Mouse (Mus musculus) heart, postnatal 14 days (tissue): ENCODE results near the gene Rasa4. TPM values are rescaled to one million over a fixed set of nuclear protein-coding genes. Genes with fewer than 3 reads are reported as not detected.
"Not testable (repeated sequence)": the region's sequence is repeated elsewhere in the genome, so short reads cannot be mapped to it uniquely, and the experiment has no call there.

Experiments
- DNase-seq, 2 experiments: peaks; one replicate each; pipeline ENCODE4 v3.0.0; 2021 to 2022
- intact Hi-C: fragments of 180-260 bp; cut with DNase I; formaldehyde crosslinking; loops from one replicate; pipeline ENCODE4 v1.15.1; 2025
- total RNA-seq, 2 experiments: library from RNA; stranded (reverse); gene quantifications; 2 replicates each; pipeline ENCODE4 v1.2.3; 2021

Gene Rasa4
- total RNA-seq, 2 experiments from 2014 or later = 6.6 to 8.3 TPM

DNA sequence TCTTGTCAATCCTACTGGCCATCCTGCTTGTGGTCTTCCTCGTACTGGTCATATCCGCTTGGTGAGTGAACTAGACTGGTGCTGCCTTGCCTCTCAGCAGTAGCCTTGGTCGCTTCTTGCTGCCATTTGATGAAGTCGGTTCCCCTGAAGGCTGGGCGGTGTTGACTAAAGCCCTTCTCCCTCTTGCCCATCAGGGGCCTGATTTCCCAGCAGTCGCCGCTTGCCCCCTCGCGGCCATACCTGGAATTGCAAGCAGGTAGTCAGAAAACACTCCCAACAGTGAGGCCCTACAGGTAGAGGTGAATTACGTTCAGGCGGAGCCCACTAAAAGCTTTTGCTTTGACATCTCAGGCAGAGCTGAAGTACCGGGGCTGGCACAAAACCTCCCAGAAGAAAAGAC, 22.1 kb upstream of the Rasa4 start:
- intact Hi-C loops = loop anchor here (2.0 to 5.0 kb wide), 3 partner anchors 79 to 184 kb away; no protein-coding TSS in a partner anchor
- peak; percentile 83 to 88 for DNase-seq

DNA sequence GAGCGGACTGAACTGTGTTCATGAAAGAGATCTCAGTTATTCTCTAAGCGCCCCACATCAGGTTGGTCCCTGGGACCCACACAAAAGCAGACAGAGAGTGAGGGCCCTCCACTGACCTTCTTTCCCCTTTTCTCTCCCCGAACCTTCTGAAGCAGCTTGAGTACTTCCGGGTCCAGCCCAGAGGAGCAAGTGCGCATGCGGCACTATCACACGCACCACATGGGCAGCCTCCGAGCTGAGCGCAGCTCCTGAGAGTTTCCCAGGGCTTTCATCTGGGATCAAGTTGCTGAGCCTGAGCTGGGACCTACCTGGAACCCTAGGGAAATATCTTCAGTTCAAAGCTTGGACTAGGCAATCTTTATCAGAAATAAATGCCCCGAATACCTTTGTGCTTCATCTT, 19.8 kb upstream of the Rasa4 start:
- DNase-seq = no peak
- intact Hi-C loops = loop anchor here (5.0 kb wide), 2 partner anchors 162 to 187 kb away; no protein-coding TSS in a partner anchor

GRCm38 (mm10) chr5:136066404-136067148, 17.1 kb upstream of the Rasa4 start:
- intact Hi-C loops = not testable (repeated sequence)

GRCm38 (mm10) chr5:136069411-136069810, 14.3 kb upstream of the Rasa4 start:
- no peak for DNase-seq
- intact Hi-C loops = no loop called here

More at GRCm38 (mm10) chr5:136066404-136067148, 17.1 kb upstream of the Rasa4 start:
- not testable (repeated sequence) for DNase-seq

- intact Hi-C loops = no loop called here
- DNase-seq = peak; percentile 29 to 30
Measured at GRCm38 (mm10) chr5:136073051-136073450, 10.7 kb upstream of the Rasa4 start.

DNA sequence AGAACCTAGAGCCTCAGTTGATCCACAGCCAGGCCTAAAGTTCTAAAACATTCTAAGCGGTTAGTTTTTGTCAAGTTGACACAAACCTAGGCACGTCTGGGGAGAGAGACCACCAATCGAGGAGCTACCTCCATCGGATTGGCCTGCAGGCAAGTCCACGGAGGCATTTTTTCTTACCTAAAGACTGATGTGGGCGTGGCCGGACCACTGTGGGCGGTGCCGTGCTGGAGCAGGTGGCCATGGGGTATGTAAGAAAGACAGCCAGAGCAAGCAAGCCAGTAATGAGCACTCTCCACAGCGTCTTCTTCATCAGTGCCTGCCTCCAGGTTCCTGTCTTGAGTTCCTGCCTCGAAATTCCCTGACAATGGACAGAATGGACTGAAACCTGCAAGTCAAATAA, 10.2 kb upstream of the Rasa4 start:
- intact Hi-C loops = no loop called here

GRCm38 (mm10) chr5:136075076-136075475, 8.6 kb upstream of the Rasa4 start:
- no peak for DNase-seq
- intact Hi-C loops = no loop called here

More for the DNA sequence above, 10.2 kb upstream of the Rasa4 start:
- no peak for DNase-seq

GRCm38 (mm10) chr5:136076284-136076683, 7.4 kb upstream of the Rasa4 start:
- intact Hi-C loops = no loop called here
- peak in 1 of 2 experiments; percentile 30 for DNase-seq

DNA sequence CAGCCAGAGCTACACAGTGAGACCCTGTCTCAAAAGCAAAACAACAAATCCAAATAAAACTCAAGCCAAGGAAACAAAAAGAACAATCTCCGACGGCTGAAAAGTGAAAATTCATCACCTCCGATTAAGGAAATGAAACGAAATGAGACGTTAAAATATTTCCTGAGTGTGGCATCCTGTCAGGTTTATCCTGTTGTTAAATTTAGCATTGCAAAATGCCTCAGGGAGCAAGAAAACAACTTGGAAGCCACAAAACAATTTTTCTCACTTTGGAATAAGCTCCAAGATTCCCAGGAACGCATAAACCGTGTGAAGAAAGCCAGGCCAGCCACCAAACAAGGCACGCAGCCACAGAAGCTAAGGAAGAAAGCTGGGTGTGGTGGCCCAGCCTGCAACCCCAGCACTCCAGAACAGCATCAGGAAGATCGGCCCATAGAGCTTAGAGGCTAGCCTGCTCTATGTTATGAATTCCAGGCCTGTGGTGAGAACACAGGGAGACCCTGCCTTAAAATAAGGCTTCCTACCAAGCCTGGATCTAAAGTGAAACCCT, 6.6 kb upstream of the Rasa4 start:
- DNase-seq = peak; percentile 22 to 23
- intact Hi-C loops = no loop called here

DNA sequence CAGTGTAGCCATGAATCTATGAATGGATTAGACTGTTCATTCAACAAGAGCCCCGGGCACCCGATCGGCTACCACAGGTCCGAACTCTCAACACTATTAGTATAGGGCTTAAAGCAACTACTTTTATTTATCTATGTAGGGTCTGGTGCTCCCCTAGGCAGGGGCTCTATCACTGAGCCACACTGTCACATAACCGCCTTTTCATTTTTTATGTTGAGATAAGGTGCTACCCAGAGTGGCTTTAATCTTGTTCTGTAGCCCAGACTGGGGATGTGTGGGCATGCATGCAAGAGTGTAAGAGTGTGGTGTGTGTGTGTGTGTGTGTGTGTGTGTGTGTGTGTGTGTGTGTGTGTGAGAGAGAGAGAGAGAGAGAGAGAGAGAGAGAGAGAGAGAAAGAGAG, 5.6 kb upstream of the Rasa4 start:
- no peak for DNase-seq
- intact Hi-C loops = no loop called here

DNA sequence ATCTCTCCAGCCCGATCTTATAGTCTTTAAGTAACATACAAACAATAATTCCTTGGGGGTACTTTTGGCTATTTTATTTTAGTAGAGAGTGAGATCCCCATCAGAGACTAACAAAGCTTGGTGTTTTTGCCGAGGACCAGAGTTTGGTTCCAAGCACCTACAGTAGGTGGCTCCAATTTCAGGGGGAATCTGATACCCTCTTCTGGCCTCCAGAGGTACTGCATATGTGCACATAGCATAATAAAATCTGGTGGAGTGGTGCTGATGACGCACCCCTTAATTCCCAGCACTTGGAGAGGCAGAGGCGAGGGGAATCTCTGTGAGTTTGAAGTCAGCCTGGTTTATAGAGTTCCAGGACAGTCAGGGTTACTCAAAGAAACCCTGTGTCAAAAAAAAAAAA, 1.4 kb upstream of the Rasa4 start:
- no peak for DNase-seq
- intact Hi-C loops = no loop called here

- intact Hi-C loops = no loop called here
- DNase-seq = no peak
Measured at GRCm38 (mm10) chr5:136084144-136084881, 597 bp downstream of the Rasa4 start.

DNA sequence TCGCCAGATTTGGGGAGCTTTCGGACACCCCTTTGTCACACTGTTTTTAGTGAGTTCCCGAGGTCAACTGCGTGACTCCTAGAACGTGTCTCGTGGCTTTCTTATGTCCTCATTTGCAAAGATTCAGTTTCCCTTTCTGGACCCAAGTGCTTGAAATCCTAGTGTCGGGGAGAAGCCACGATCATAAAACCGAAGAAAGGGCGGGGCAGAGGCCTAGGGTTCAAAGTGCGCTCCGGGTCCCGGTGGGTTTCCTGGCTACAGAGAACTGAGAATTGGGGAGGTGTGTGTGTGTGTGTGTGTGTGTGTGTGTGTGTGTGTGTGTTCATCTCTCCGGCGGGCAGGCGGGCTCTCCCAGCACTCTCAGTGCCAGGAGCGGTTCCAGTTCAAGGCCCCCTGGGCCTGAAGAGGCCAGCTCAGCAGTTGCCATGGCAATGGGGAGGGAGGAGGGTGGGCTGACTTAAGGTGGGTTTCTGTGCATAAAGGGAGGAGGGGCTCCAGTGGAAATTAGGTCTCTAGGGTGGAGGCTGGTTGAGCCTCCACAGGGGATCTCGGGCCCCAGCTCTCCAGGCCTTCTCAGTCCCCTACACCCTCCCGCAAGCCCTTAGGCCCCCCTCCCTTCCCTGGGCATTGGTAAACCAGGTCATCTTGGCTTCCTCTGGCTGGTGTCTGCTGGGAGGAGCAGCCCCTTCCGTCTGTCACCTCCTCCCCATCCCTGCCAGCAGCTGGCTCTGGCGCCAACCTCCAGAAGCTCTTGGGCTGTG, 1.4 kb downstream of the Rasa4 start:
- no peak for DNase-seq
- intact Hi-C loops = no loop called here

DNA sequence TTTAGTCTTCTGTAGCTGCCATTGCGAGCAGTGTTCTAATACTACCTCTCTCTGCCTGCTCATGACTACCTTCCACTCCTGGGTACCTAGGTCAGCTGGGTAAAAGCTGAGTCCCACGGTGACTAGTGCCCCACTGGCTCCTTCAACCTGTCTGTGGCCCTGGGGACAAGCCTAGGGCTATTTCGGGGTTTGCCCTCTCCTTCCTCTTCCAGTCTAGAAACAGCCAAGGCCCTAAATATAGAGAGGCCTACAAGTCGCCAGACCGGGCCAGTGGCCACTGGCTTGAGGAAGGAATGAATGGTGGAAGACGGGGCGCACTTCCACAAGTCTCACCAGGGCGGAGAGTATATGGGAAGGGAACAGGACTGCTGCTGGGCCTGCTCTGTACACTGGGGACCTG, 2.6 kb downstream of the Rasa4 start:
- DNase-seq = no peak
- intact Hi-C loops = no loop called here

- intact Hi-C loops = loop anchor here (2.0 kb wide), 1 partner anchor 44 kb away; no protein-coding TSS in a partner anchor
- no peak for DNase-seq
Measured at GRCm38 (mm10) chr5:136088821-136089575, 5.3 kb downstream of the Rasa4 start.

DNA sequence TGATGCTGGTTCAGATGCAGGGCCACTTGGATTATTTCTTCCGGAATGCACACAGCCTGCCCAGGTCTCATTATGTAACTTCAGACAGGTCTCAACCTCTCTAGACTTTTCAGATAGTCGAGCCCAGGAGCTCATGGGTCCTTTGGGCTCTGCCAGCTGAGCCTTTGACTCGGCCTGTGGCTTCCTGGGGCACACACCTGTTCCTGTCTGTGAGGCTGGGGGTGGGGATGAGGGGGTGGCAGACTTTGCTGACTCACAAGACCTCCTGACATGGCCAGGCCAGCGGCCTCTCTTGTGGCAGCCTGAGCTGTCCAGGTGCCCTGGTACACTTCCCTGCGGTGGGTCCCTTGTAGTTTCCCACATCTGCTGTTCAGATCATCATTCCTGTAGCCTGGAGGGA, 8.2 kb downstream of the Rasa4 start:
- intact Hi-C loops = no loop called here
- no peak for DNase-seq

DNA sequence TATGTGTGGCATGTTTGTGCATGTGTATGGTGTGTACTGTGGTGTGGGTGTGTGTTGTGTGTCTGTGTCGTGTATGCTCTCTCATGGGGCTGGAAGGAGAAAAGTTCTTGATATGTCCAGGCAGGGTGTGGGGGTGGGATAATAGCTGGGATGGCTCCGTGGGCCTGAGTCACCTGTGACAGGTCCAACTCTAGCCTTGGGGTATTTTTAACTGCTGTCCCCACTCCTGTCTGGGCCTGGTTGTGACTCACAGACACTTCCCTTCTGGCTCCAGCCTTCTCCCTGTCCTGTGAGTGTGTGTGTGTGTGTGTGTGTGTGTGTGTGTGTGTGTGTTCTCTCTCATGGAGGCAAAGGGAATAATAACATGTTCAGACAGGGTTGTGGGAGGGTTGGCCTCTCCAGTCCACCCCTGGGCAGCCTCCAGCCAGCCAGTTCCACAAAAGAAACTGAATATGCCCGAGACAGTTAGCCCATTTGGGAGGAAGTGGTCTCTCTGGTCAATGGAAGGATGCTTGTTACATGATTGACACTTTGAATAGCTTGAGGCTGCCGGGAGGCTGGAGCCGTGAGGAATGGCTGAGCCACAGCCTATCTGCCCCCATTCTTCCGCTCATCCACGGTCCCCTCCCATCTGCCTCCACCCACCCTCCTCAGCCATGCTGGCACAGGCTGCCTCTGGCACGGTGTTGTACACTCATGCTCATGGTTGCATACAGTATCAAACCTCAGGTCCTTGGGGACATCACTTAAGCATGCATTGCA, 10.7 kb downstream of the Rasa4 start:
- DNase-seq = no peak
- intact Hi-C loops = no loop called here

- no peak for DNase-seq
- intact Hi-C loops = no loop called here
Measured at GRCm38 (mm10) chr5:136095089-136095488, 11.4 kb downstream of the Rasa4 start.

GRCm38 (mm10) chr5:136098536-136098935, 14.8 kb downstream of the Rasa4 start:
- intact Hi-C loops = no loop called here
- no peak for DNase-seq
